Mouse (Mus musculus) G1E-ER4 (cell line): ENCODE data around the gene Npm3. TPM values are rescaled to one million over a fixed set of nuclear protein-coding genes. Genes with fewer than 3 reads are reported as not detected.

ENCODE experiments used
- GATA1 ChIP-seq: IDR thresholded peaks from one replicate; pipeline ENCODE4 v1.8.0; 2012; ENCODE audit warnings: low read length, inconsistent platforms
- polyA plus RNA-seq: library from polyadenylated mRNA; stranded (reverse); fragments of >175 nt; gene quantifications from 2 replicates; pipeline ENCODE4 v1.2.3, GENCODE M21; 2012

The Npm3 gene
- 177 and 234 TPM in 2 replicates for polyA plus RNA-seq

DNA sequence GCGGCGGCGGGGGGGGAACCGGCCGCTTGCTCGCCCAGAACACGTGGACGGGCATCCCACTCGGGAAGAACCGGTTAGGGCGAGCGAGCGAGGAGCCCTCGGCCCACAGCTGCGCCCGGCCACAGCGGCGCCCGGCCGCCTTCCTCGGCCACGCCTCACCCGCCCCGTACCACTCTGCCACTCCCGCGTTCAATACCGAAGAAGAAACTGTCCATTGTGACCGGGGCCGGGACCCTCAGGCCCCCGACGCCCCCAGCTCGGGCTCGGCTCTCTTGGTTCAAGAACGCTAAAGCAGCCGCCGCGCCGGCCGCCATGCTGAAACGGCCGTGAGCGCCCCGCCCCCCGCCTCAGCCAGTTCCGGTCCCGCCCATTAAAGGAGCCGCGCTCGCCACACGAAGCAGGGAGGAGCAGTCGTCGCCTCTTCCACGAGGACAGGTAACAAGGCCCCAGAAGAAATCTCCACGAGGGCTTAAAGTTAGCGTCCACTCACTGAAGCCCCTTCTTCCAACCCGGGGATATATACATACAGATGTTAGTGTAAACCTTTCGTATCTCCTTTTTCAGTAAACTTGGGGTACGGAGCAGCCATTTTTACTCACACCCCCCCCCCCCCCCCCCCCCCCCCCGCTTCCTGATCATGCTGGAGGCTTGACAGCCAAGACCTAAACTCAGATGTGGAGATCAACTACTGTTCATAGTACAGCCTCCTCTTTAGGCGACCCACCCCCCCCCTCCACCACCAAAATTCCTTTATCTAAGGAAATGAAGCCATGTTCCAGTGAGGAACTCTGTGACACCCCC is at the start of gene Npm3:
Gene Npm3 (minus strand): TSS at position 349 of the 801 bp plus-strand sequence.
- no peak for TF ChIP-seq GATA1

DNA sequence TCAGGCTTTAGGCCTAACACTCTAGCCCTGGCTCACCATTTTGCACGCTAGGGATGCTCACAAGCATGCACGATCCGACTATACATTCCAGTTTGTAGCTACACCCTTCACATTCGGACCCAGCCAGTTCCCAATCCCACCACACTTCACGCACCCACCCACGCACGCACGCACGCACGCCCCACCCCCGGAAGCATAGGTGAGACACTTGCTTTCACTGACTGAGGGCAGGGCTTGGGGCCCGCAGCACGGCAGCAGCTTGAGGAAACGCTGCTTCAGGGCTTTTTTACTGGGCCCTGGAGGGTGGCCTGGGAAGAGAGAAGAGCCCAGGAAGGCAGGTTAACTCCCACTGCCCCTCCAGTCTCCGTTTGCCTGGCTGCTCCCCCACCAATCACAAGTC is 47.5 kb upstream of the Npm3 start:
- no peak for TF ChIP-seq GATA1

DNA sequence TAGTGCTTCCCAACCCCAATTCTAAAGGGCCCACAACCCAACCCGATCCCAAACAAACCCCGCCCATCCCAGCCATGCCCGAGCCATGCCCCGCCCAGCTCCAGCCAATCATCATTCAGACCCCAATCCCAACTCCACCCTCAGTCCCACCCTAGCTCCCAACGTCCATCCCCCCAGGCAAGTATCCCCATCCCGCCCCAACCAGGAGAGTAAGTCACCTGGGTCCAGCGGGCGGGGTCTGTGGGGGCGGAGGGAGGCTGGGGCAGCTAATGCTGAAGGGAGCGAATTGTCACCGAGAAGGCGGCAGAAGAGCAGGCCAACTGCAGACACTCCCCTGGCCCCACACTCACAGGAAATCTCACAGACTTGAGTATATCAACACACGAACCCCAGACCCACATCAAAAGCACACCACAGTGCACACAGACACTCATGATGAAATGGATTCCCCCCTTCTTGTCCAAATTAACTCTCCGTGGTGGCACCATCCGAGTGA is 46.7 kb upstream of the Npm3 start:
- TF ChIP-seq GATA1, result no peak

DNA sequence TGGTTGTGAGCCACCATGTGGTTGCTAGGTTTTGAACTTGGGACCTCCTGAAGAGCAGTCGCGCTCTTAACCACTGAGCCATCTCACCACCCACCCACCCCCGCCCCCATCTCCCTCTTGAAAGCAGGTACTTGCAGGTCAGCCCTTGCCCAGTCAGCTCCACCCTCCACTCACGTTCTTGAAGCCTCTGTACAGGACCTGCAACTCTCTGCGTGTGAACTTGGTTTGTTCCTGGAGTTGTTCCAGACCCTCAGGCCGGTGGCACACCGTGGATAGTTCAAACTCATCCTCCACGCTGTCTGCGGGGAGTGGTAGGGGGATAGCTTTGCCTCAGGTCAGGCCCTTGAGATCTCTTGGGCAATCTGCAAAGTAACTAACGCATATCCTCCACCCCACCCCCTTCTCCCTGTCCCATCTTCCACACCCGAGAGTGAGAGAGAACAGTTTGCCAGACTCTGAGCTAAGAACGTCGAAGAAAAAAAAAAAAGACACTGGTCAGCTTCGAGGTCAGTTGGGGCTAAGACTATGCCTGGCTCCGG is 46.1 kb upstream of the Npm3 start:
- TF ChIP-seq GATA1, result no peak

DNA sequence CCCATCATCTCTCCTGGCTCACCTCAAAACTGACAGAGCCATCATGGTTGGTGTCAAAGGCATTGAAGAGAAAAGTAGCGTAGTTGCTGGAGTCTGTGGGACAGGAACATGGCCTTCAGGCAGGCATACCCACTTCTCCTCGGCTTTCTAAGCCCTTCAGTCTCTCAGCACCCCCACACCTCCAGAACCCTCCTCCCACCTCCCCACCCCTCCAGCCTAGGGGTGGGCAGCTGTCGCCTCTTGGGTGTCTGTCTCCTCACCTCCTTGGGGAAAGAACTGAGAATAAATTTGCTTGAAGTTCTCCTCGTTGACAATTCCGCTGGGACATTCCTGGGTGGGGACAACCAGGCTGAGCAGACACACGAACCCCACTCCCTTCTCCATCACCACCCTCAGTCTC is 45.3 kb upstream of the Npm3 start:
- no peak for TF ChIP-seq GATA1

DNA sequence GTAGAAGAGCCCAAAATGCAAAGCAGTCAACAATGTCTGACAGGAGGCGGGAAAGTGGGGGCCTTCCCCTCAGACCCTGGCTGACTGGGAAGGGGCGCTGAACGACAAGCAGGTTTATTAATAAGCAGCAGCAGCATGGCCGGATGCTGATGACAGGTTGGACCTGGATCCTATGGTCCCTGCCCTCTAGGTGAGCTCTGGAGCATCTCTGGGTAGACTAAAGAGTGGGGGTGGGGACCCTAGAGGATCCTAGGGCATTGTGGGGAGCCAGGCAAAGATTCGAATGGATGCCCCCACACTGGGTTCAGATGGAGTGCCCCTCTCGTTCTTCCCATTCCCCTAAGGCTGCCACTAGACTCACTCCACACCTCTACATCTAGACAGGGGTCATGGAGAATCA is 43.0 kb upstream of the Npm3 start:
- TF ChIP-seq GATA1, result no peak

DNA sequence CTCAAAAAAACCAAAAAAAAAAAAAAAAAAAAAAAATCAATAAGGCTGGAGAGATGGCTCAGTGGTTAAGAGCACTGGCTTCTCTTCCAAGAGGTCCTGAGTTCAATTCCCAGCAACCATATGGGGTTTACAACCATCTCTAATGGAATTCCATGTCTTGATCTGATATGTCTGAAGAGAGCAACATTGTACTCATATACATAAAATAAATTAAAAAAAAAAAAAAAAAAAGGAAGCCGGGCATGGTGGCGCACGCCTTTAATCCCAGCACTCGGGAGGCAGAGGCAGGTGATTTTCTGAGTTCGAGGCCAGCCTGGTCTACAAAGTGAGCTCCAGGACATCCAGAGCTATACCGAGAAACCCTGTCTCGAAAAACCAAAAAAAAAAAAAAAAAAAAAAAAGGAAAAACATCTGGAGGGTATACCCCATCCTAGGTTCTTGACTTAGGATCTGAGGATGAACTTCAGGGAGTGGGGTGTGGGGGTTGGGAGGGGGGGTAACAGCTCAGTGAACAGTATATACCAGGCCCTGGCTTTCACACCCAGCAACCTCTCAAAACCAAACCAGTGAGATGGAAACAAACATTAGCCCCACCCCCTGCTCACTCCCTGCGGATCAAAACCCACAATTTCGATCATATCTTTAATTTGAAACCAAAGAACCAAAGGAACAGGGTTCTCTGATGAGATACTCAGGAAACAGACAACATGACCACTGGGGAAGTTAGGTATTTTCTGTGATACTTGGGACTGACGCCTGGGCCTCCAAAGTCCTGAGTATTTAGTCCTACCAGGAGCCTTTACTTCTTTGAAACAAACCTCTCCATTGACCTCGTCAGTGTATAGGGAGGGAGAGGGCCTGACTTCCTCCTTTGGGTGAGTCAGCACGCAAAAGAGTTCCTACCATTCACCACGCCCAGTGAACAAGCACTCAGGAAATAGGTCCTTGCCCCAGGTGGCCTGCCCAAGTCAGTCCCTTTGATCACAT is 40.8 kb upstream of the Npm3 start:
- no peak for TF ChIP-seq GATA1

DNA sequence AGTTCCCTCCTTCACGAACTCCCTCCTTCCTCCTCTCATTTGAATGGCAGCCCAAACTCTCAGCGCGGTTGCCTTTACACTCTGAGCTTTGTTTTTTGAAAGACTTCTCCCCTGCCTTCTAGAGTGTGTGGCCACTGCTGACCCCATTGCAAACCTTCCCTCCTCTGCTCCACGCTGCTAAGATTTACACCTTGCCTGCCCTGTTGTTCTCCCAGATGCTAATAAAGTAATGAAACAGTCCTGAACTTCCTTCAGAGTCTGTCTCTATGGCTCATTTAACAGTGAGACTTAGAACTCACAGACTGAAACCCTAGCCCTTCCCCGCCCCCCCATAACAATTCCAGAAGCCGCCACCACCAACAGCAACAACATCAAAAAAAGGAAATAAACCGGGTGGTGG is 40.0 kb upstream of the Npm3 start:
- TF ChIP-seq GATA1, result no peak

DNA sequence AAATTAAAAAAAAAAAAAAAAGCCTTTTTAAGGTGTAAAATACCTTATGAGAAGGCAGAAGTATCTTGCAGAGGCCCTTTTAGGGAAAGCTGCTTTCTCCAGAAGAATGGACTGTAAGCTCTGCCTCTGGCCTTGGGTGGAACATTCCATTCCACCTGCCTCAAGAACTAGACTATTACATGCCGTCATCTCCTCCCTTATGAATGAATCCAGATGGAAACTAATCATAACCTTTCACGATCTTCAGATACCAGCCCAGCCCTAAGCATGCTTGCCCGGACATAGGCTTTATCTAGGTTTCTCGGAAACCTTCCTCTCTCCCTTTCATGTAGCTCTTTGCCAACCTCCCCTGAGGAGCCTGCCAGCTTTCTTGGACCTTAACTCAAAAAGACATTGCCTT is 38.9 kb upstream of the Npm3 start:
- TF ChIP-seq GATA1, result no peak

DNA sequence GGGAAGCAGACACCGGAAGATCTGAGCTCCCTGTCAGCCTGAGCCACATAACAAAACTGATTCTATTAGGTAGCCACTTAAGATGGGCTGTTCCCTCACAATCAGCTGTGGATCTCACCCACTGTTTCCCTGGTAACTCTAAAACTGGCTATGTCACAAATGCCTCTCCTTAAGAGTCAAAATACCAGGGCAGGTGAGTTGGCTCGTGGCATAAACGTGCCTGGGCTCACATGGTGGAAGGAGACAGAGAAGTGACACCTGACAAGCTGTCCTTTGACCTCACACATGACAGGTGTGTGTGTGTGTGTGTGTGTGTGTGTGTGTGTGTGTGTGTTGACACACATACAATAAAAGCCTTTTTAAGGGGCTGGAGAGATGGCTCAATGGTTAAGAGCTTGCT is 38.1 kb upstream of the Npm3 start:
- no peak for TF ChIP-seq GATA1

DNA sequence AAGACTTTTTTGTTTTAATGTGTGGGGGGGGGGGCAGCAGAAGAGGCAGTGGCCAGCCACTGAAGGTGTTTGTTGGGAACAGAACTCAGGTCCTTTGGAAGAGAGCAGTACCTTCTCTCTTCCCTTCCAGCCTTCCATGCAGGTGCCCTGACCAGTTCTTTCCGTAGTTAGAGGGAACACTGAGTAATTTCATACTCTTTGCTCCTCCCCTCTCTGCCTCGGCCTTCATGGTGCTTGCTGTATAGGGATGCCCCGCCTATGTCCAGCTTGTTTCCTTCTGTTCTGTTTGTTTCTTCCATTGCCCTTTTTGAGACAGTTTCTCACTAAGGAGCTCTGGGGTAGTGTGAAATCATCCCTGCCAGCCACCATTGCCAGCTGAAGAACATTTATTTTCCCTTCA is 36.1 kb upstream of the Npm3 start:
- no peak for TF ChIP-seq GATA1

DNA sequence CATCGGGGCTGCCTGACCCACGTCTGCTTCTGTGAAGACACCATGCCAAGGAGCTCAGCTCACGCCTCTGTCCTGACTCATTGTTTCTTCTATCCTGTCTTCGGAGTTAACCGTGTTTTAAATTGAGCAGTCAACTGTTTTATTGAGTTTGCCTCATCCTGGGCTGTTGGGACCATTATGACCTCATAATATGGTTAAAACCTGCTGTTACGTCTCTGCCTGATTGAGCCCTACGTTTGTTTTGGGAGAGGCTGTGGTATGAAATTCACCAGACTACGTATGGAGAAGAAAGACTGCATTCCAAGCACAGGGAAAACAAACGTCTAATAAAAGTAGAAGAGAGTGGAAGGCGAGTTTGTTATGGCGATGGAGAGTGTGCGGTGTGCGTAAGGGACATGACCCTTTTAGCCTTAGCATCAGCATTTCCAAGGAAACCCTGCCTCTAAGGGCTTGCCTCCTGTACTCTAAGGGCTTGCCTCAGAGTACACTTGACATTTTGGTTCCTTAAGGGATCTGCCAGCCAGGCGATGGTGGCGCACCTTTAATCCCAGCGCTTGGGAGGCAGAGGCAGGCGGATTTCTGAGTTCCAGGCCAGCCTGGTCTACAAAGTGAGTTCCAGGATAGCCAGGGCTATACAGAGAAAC is 34.7 kb upstream of the Npm3 start:
- no peak for TF ChIP-seq GATA1

DNA sequence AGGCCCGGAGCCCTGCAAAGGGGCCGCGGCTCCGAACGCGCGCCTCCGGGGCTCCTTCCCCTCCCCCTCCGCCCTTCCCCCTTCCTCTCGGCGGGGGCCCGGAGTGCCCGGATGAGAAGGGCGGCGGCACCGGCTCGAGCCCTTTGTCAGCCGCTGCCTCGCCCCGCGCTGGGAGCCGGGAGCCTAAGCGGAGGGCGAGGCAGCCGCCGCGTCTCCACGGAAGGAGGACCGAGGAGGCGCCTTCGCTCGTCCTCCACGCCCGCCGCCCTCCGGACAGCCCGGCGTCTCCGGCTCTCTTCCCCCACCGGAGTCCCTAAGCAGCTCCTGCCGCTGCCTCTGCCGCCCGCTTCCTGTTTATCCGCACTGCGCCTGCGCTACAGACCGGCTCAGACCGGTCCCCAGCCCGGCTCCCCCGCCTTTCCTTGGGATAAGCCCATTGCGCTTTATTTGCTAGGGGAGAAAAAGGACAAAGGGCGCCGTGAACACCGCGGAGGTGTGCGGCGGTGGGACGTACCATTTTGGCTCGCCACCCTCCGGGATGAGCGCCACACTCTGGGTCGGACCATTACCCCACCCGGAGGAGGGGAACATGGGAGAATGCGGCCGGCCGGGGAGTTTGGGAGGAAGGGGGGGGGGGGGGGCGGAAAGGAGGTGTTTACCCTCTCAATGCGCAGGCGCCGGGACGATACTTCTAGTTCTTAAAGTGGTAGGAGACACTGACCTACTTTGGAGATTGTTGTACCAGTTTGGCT is 34.0 kb upstream of the Npm3 start, which contains the start of gene Mgea5:
Gene Mgea5 (minus strand): TSS at position 657 of the 752 bp plus-strand sequence.
- no peak for TF ChIP-seq GATA1

DNA sequence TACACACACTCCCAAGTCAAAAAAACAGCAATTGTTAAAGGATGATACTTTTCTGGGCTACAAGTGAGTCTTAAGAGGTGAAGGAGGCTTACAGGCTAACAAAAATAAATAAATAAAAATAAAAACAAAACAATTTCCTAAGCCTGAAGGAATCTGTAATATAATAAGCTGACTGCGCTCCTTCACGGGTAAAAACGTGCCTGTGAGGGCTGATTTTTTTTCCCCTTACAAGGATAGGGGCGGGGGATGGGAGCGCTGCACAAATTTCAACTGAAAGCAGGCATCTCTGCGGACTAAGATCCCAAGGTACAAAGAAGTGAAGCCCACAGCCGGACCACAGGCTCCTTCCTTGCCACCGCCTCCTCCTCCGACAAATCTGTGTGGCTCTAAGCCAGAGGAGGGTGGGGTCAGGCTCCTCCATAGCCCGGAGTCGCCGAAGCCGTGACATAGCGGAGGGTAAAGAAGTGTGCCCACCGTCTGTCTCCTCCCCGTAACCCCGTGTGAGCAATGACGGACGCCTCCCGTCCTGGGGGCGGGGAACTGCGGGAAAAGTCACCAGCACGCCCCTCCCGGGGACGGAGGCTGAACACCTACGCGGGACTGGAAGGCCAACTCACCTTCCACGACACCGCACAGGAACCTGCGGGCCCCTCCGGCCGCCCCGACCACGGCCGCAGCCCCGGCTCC is 33.1 kb upstream of the Npm3 start:
- no peak for TF ChIP-seq GATA1
